Mouse (Mus musculus) gastrocnemius, adult 2 months (tissue): ENCODE data around the gene Ces1c. TPM values are rescaled to one million over a fixed set of nuclear protein-coding genes. Genes with fewer than 3 reads are reported as not detected.

Experiments used
- DNase-seq: peaks from one replicate; pipeline ENCODE4 v3.0.0; 2022
- H3K27ac ChIP-seq: fragments of 200-600 bp; 2 replicates; pipeline ENCODE4 v1.8.1; 2022; ENCODE audit warnings: mild to moderate bottlenecking
- H3K4me3 ChIP-seq: fragments of 200-600 bp; 2 replicates; pipeline ENCODE4 v1.8.1; 2022; ENCODE audit warnings: mild to moderate bottlenecking, moderate library complexity
- CTCF ChIP-seq: fragments of 200-600 bp; IDR thresholded peaks from 2 replicates; pipeline ENCODE4 v1.8.1; 2022; ENCODE audit warnings: antibody characterized with exemption, mild to moderate bottlenecking, moderate library complexity
- intact Hi-C: fragments of 180-260 bp; cut with DNase I; formaldehyde crosslinking; loops from one replicate; pipeline ENCODE4 v1.15.1; 2025
- total RNA-seq, 2 experiments: library from RNA; stranded (reverse); gene quantifications; 2 replicates each; pipeline ENCODE4 v1.2.3; 2021

Ces1c gene
- total RNA-seq, 2 experiments from 2014 or later: not detected

GRCm38 (mm10) chr8:93091324-93091723, 39.8 kb downstream of the Ces1c start:
- no peak overlapping the region for H3K4me3 ChIP-seq
- intact Hi-C loops: no loop called here
- no peak overlapping the region for H3K27ac ChIP-seq
- no peak for DNase-seq
- no peak for TF ChIP-seq CTCF

- no peak for TF ChIP-seq CTCF
- no peak for DNase-seq
- Histone ChIP-seq H3K4me3 (no peak overlapping the region), H3K27ac (no peak overlapping the region)
- intact Hi-C loops: no loop called here
Observed at GRCm38 (mm10) chr8:93088686-93089122, 42.4 kb downstream of the Ces1c start.

GRCm38 (mm10) chr8:93088193-93088592, 42.9 kb downstream of the Ces1c start:
- no peak for DNase-seq
- TF ChIP-seq CTCF: no peak
- intact Hi-C loops: no loop called here
- H3K4me3 ChIP-seq: no peak overlapping the region
- H3K27ac ChIP-seq: no peak overlapping the region

GRCm38 (mm10) chr8:93079887-93080286, 51.2 kb downstream of the Ces1c start, which contains the start of gene Ces1b:
Gene Ces1b, minus strand, starts transcription at chr8:93080017.
- TF ChIP-seq CTCF: no peak
- Histone ChIP-seq H3K27ac (no peak within 1 kb of the TSS), H3K4me3 (no peak within 1 kb of the TSS)
- intact Hi-C loops: no loop called here
- no peak for DNase-seq

GRCm38 (mm10) chr8:93075251-93075650, 55.8 kb downstream of the Ces1c start:
- DNase-seq: no peak
- TF ChIP-seq CTCF: no peak
- Histone ChIP-seq H3K27ac (no peak overlapping the region), H3K4me3 (no peak overlapping the region)
- intact Hi-C loops: no loop called here

GRCm38 (mm10) chr8:93063416-93064117, 67.5 kb downstream of the Ces1c start:
- no peak for TF ChIP-seq CTCF
- DNase-seq: no peak
- intact Hi-C loops: no loop called here
- H3K4me3 ChIP-seq: no peak overlapping the region
- no peak overlapping the region for H3K27ac ChIP-seq

- intact Hi-C loops: loop anchor here (2.0 to 10.0 kb wide), 2 partner anchors 336 to 372 kb away; no protein-coding TSS in a partner anchor
- Histone ChIP-seq H3K4me3 (no peak overlapping the region), H3K27ac (no peak overlapping the region)
- TF ChIP-seq CTCF: peak; percentile 74
- peak; percentile 42 for DNase-seq
Observed at GRCm38 (mm10) chr8:93059185-93059584, 71.9 kb downstream of the Ces1c start.

- Histone ChIP-seq H3K27ac (no peak overlapping the region), H3K4me3 (no peak overlapping the region)
- intact Hi-C loops: loop anchor here (10.0 kb wide), 1 partner anchor 340 kb away; no protein-coding TSS in a partner anchor
- no peak for TF ChIP-seq CTCF
- no peak for DNase-seq
Observed at GRCm38 (mm10) chr8:93055238-93055637, 75.8 kb downstream of the Ces1c start.

Other genes with a start within 250 kb of the Ces1c start
- gene Capns2, start 229.9 kb downstream of the Ces1c start, total RNA-seq: not detected
- under 1 TPM; 0.20 to 0.39 TPM for gene Slc6a2, start 171.2 kb downstream of the Ces1c start, total RNA-seq
- not detected for gene Ces1a, start 83.1 kb downstream of the Ces1c start, total RNA-seq
- not detected for gene Ces1b, start 51.3 kb downstream of the Ces1c start, total RNA-seq
- gene Ces1d, start 66.6 kb upstream of the Ces1c start, total RNA-seq: 100 to 1,000 TPM in 1 of 2 experiments, 10 to 100 TPM in 1; 50.8 to 119 TPM
- gene Ces1e, start 98.3 kb upstream of the Ces1c start, total RNA-seq: 1 to 10 TPM in 1 of 2 experiments, under 1 TPM in 1; 0.43 to 1.1 TPM
- under 1 TPM in 1 of 2 experiments, not detected in 1; 0.28 TPM for gene Ces1f, start 148.5 kb upstream of the Ces1c start, total RNA-seq
- gene Ces1g, start 206.0 kb upstream of the Ces1c start, total RNA-seq: not detected
- gene Ces1h, start 248.4 kb upstream of the Ces1c start, total RNA-seq: not detected